Mouse (Mus musculus): ENCODE results near the gene Sppl2a. TPM values are rescaled to one million over a fixed set of nuclear protein-coding genes. Genes with fewer than 3 reads are reported as not detected.

Sppl2a gene
- polyA plus RNA-seq, 1 experiment = 7.6 TPM

DNA sequence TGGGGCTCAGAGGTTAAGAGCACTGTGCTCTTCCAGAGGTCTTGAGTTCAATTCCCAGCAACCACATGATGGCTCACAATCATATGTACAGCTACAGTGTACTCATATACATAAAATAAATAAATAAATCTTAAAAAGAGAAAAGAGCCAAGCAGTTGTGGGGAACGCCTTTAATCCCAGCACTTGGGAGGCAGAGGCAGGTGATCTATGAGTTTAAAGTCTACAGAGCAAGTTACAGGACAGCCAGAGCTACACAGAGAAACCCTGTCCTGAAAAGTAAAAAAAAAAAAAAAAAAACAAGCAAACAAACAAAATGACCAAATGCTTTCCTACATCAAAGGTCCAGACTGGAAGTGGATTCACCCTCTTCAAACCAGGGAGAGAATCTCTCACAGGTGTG, 55.0 kb downstream of the Sppl2a start:
- WGBS = 97% methylated on average over 1 of the region's 1 CpGs

DNA sequence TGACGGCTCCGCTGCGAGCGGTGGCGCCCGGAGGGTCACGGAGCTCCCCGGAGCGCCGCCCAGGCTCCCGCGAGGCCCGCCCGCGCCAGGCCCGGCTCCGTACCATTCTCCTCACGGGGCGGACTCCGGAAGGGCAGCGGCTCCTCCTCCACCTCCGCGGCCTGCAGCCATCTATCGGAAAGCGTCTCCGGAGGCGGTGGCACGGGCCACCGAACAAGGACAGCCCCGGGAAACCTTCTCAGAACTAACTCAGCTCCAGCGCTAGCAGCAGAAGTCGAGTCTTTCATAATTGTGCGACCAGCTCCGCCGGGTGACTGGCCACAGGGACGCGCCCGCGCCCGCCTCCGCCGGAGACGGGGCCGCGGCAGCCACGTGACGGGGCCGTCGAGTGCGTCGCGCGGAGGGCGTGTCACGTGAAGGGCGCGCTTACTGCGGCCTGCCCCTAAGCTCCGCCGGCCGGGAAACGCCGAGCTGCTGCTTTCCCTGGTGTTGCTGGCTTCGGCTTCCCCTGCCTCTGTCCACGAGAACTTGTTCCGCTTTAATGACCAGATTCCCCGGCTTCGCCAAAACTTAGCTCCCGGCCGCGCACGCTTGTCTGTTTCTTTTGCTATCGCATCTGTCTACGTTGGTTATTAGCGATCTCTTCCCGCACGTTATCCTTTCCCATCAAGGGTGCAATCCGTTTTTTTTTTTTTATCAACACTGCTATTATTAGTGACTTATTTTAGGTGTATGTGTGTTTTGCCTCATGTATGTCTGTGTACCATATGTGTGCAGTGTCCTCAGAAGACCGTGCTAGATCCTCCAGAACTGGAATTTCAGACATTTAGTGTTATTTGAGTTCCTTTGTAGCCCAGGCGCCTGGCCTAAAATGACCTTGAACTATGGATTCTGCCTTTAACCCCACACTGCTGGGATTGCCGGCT, 56.9 kb downstream of the Sppl2a start, which contains the start of gene Trpm7:
Gene Trpm7, minus strand, starts transcription at position 360 of the 926 bp plus-strand sequence.
- no peak for TF ChIP-seq CTCF (IDR thresholded peaks at IDR 0.05; ENCODE audit: extremely low read depth, insufficient read depth, insufficient read length, insufficient replicate concordance)
- peak; percentile 63 for TF ChIP-seq POLR2A (IDR thresholded peaks at IDR 0.05; ENCODE audit: low read depth, low read length)
- Histone ChIP-seq H3K27ac (ENCODE audit: insufficient read depth, low read length) (peak within 1 kb of the TSS; percentile 98), H3K4me1 (ENCODE audit: control insufficient read depth, insufficient read depth, insufficient read length) (0 out of 2 replicates have a peak, but pooled peaks cover 2% of the 10 kb centered on the region), H3K36me3 (ENCODE audit: control insufficient read depth, insufficient read depth, low read length) (no peaks in the 10 kb centered on the region), H3K27me3 (ENCODE audit: control insufficient read depth, insufficient read depth, low read length) (no peaks in the 10 kb centered on the region), H3K4me3 (ENCODE audit: extremely low read depth, insufficient read depth, insufficient read length) (peak within 1 kb of the TSS; percentile 95)
- DNase-seq (ENCODE audit: low read depth in 1 of 2, low spot score in 2 of 2) = peak; percentile 75 to 87
- WGBS = 2% methylated on average over 81 of the region's 81 CpGs

More for the DNA sequence above, 55.0 kb downstream of the Sppl2a start:
- Histone ChIP-seq H3K36me3 (ENCODE audit: control insufficient read depth, insufficient read depth, low read length) (no peaks in the 10 kb centered on the region), H3K4me3 (ENCODE audit: extremely low read depth, insufficient read depth, insufficient read length) (no peak overlapping the region), H3K4me1 (ENCODE audit: control insufficient read depth, insufficient read depth, insufficient read length) (0 out of 2 replicates have a peak, but pooled peaks cover 2% of the 10 kb centered on the region), H3K27me3 (ENCODE audit: control insufficient read depth, insufficient read depth, low read length) (no peaks in the 10 kb centered on the region), H3K27ac (ENCODE audit: insufficient read depth, low read length) (no peak overlapping the region)
- no peak for DNase-seq (ENCODE audit: low read depth in 1 of 2, low spot score in 2 of 2)
- TF ChIP-seq POLR2A (IDR thresholded peaks at IDR 0.05; ENCODE audit: low read depth, low read length) = no peak
- no peak for TF ChIP-seq CTCF (IDR thresholded peaks at IDR 0.05; ENCODE audit: extremely low read depth, insufficient read depth, insufficient read length, insufficient replicate concordance)

- H3K27me3 ChIP-seq (ENCODE audit: control insufficient read depth, insufficient read depth, low read length) = no peaks in the 10 kb centered on the region
- peak overlapping the region; percentile 98 for H3K27ac ChIP-seq (ENCODE audit: insufficient read depth, low read length)
- no peaks in the 10 kb centered on the region for H3K36me3 ChIP-seq (ENCODE audit: control insufficient read depth, insufficient read depth, low read length)
- H3K4me3 ChIP-seq (ENCODE audit: extremely low read depth, insufficient read depth, insufficient read length) = peak overlapping the region; percentile 95
- peak in 1 of 2 experiments; percentile 5 for DNase-seq (ENCODE audit: low read depth in 1 of 2, low spot score in 2 of 2)
- 0 out of 2 replicates have a peak, but pooled peaks cover 2% of the 10 kb centered on the region for H3K4me1 ChIP-seq (ENCODE audit: control insufficient read depth, insufficient read depth, insufficient read length)
- WGBS = under 1% methylated on average over 18 of the region's 18 CpGs
- TF ChIP-seq POLR2A (IDR thresholded peaks at IDR 0.05; ENCODE audit: low read depth, low read length) (no peak), CTCF (IDR thresholded peaks at IDR 0.05; ENCODE audit: extremely low read depth, insufficient read depth, insufficient read length, insufficient replicate concordance) (no peak)
These were observed 57.6 kb downstream of the Sppl2a start for GRCm38 (mm10) chr2:126875516-126875835.

DNA sequence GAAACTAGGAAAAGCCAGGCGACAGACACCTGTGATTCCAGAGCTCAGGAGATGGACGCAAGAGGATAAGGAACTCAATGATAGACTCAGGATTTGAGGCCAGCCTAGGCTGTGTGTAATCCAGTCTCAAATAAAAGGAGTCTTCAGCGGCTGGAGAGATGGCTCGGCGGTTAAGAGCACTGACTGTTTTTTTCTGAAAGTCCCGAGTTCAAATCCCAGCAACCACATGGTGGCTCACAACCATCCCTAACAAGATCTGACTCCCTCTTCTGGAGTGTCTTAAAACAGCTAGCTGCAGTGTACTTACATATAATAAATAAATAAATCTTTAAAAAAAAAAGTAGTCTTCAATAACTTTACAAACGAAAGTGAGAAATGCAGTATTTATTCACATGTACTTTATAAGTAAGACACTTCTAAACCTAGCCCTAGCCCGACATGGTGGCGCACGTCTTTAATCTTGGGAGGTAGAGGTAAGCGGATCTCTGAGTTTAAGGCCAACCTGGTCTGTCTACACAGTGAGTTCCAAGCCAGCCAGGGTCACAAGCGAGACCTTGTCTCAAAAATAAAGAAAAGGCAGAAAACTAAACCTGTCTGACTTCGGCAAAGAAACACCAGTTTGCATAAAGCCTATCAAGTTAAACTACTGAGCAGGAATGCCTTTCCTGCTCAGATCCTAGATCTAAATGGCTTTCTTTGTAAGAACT, 58.1 kb downstream of the Sppl2a start:
- Histone ChIP-seq H3K27ac (ENCODE audit: insufficient read depth, low read length) (peak overlapping the region; percentile 98), H3K4me1 (ENCODE audit: control insufficient read depth, insufficient read depth, insufficient read length) (0 out of 2 replicates have a peak, but pooled peaks cover 2% of the 10 kb centered on the region), H3K4me3 (ENCODE audit: extremely low read depth, insufficient read depth, insufficient read length) (peak overlapping the region; percentile 95), H3K36me3 (ENCODE audit: control insufficient read depth, insufficient read depth, low read length) (no peaks in the 10 kb centered on the region), H3K27me3 (ENCODE audit: control insufficient read depth, insufficient read depth, low read length) (no peaks in the 10 kb centered on the region)
- TF ChIP-seq CTCF (IDR thresholded peaks at IDR 0.05; ENCODE audit: extremely low read depth, insufficient read depth, insufficient read length, insufficient replicate concordance) (no peak), POLR2A (IDR thresholded peaks at IDR 0.05; ENCODE audit: low read depth, low read length) (no peak)
- DNase-seq (ENCODE audit: low read depth in 1 of 2, low spot score in 2 of 2) = peak in 1 of 2 experiments; percentile 8
- 22% methylated on average over 13 of the region's 13 CpGs for WGBS

DNA sequence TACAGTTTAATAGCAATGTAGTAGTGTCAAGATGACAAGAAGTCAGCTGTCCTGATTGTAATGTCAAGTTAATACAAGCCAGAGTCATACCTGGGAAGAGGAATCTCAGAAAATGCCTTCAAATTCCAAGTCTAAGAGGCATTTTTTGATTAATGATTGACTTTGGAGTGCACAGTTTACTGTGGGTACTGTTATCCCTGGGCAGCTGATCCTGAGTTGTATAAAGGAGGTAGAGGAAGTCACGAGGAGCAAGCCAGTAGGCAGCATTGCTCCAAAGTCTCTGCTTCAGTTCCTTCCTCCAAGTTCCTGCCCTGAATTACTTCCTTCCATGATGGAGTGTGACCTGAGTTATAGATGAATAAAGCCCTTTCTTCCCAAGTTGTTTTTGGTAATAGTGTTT, 66.7 kb downstream of the Sppl2a start:
- no peak overlapping the region for H3K4me3 ChIP-seq (ENCODE audit: extremely low read depth, insufficient read depth, insufficient read length)
- H3K4me1 ChIP-seq (ENCODE audit: control insufficient read depth, insufficient read depth, insufficient read length) = no peaks in the 10 kb centered on the region; the same call in 1 of the 2 replicates
- no peaks in the 10 kb centered on the region for H3K27me3 ChIP-seq (ENCODE audit: control insufficient read depth, insufficient read depth, low read length)
- WGBS = 96% methylated on average over 1 of the region's 1 CpGs
- H3K36me3 ChIP-seq (ENCODE audit: control insufficient read depth, insufficient read depth, low read length) = no peaks in the 10 kb centered on the region
- TF ChIP-seq POLR2A (IDR thresholded peaks at IDR 0.05; ENCODE audit: low read depth, low read length) (no peak), CTCF (IDR thresholded peaks at IDR 0.05; ENCODE audit: extremely low read depth, insufficient read depth, insufficient read length, insufficient replicate concordance) (no peak)
- no peak overlapping the region for H3K27ac ChIP-seq (ENCODE audit: insufficient read depth, low read length)
- no peak for DNase-seq (ENCODE audit: low read depth in 1 of 2, low spot score in 2 of 2)

DNA sequence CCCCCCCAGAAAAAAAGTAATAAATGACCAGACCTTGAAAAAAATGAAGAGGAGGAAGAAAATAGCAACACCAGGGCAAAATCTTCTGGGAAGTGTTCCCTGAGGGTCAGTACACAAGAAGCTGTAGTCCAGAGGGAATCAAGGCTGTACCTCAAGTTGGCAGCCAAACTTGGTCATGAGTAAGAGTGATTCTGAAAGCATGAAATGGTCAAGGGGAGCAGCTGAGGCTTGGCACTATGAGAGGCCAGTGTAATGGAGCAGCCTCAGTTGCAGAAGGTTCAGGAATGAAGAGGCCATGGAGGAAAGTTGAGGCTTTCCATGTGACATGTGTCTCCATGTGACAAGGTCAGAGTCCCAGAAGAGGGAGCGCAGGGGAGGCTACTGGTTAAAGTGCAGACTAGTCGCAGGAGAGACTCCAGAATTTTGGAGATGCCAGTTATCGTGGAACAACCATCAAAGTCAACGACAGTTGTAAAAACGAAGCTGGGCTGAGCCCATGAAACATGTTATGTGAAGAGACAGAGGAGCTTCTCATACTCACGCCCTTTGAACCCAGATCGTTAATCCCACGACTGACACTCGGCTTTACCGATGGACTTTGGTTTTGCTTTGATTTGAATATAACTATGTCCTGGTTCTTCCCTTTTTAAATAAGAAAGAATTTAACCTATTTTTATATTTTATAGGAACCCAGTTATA, 67.4 kb downstream of the Sppl2a start:
- TF ChIP-seq CTCF (IDR thresholded peaks at IDR 0.05; ENCODE audit: extremely low read depth, insufficient read depth, insufficient read length, insufficient replicate concordance) (no peak), POLR2A (IDR thresholded peaks at IDR 0.05; ENCODE audit: low read depth, low read length) (no peak)
- Histone ChIP-seq H3K27me3 (ENCODE audit: control insufficient read depth, insufficient read depth, low read length) (no peaks in the 10 kb centered on the region), H3K4me3 (ENCODE audit: extremely low read depth, insufficient read depth, insufficient read length) (no peak overlapping the region), H3K36me3 (ENCODE audit: control insufficient read depth, insufficient read depth, low read length) (no peaks in the 10 kb centered on the region), H3K27ac (ENCODE audit: insufficient read depth, low read length) (no peak overlapping the region), H3K4me1 (ENCODE audit: control insufficient read depth, insufficient read depth, insufficient read length) (no peaks in the 10 kb centered on the region; the same call in 1 of the 2 replicates)
- WGBS = 95% methylated on average over 10 of the region's 10 CpGs
- no peak for DNase-seq (ENCODE audit: low read depth in 1 of 2, low spot score in 2 of 2)

Measured in spleen, adult 2 months (tissue).